Mouse (Mus musculus) G1E (cell line): ENCODE results near the gene Rpl27.

Experiments used
- CTCF ChIP-seq: IDR thresholded peaks from 2 replicates; pipeline ENCODE4 v1.5.1; 2012; ENCODE audit warnings: low read depth, low read length, inconsistent platforms, mixed read lengths
- TAL1 ChIP-seq: conservative IDR thresholded peaks from 2 replicates; pipeline ENCODE4 v1.6.1; 2012; ENCODE audit warnings: low read depth, low read length, inconsistent platforms, mixed read lengths

GRCm38 (mm10) chr11:101464211-101465100 is 22.4 kb downstream of the Rpl27 start, which contains the start of gene Rnd2:
- no peak for TF ChIP-seq CTCF
- TF ChIP-seq TAL1: no peak
